Mouse (Mus musculus) forebrain, embryonic 10.5 days (tissue): Measurements from ENCODE around the gene Sass6. TPM values are rescaled to one million over a fixed set of nuclear protein-coding genes. Genes with fewer than 3 reads are reported as not detected.
"Not testable (repeated sequence)": the region's sequence is repeated elsewhere in the genome, so short reads cannot be mapped to it uniquely, and the experiment has no call there.

Experiments
- DNase-seq: peaks from one replicate; pipeline ENCODE4 v3.0.0-alpha.2; 2017; ENCODE audit warnings: low spot score; ENCODE audit errors: extremely low spot score
- H3K27ac ChIP-seq: fragments of 300-500 bp; sonication (generic); 2 replicates; pipeline ENCODE4 v1.5.1; 2016; ENCODE audit warnings: mild to moderate bottlenecking
- H3K27me3 ChIP-seq: fragments of 300-500 bp; sonication (generic); 2 replicates; pipeline ENCODE4 v1.6.1; 2016; ENCODE audit warnings: mild to moderate bottlenecking; ENCODE audit not compliant: poor library complexity, severe bottlenecking
- H3K36me3 ChIP-seq: fragments of 300-500 bp; sonication (generic); replicated peaks from 2 replicates; pipeline ENCODE4 v1.6.1; 2016; ENCODE audit warnings: mild to moderate bottlenecking, moderate library complexity
- H3K4me1 ChIP-seq: fragments of 300-500 bp; sonication (generic); 2 replicates; pipeline ENCODE4 v1.6.1; 2016
- H3K4me3 ChIP-seq: fragments of 300-500 bp; sonication (generic); 2 replicates; pipeline ENCODE4 v1.5.1; 2016; ENCODE audit warnings: mild to moderate bottlenecking, moderate library complexity
- H3K9me3 ChIP-seq: fragments of 300-500 bp; sonication (generic); 2 replicates; pipeline ENCODE4 v1.6.1; 2016; ENCODE audit warnings: mild to moderate bottlenecking, moderate library complexity
- WGBS: fragments of 180-500 bp; shearing (Covaris S2); methylation state at CpG from one replicate; pipeline ENCODE4 v1.1.7; 2016; 5-methylcytosine and 5-hydroxymethylcytosine counted together
- polyA plus RNA-seq: library from polyadenylated mRNA; unstranded; fragments of >200 nt; fragmentation: Nextera tagmentation; extraction: Ambion mirVana; gene quantifications from 2 replicates; pipeline ENCODE4 v1.2.1, GENCODE M21; 2016

Gene Sass6
- polyA plus RNA-seq: 42.7 and 43.1 TPM in 2 replicates

DNA sequence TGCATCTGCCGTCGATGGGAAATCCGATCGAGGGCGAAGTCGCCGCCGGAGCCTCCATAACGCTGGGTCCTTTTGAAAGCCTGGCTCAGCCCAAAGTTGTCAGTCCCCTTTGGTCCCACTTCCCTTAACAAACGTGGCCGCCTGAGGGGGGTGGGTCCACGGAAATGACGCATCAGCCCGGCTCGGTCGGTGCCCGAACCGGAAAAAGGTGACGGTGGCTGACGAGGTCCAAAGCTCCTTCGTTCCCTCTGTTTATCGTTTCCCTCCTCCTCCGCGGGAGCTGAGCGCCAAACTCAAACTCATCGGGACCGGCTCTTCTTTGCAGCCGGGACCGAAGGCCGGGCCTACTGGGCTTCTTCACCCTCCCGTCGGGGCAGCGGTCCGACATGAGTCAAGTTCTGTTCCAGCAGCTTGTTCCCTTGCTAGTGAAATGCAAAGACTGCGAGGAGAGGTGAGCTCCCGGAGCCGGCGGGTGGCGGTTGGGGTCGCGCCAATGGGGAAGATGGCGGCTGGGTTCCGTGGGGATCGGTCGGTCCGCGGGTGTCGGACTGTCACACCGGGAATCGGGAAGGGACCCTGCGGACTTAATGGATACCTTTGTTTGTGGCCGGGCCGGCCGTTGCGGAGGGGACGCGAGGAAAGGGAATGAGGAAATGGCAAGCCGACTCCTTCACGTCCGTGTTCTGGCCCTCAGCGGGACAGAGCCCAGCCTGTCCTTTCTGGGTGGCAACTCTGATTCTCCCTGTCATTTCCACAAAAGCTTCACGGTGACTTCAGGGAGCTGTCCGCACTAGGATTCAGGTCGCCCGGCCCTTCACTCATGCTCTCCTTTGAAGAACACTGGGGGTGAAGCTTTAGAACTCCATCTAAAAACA lies at the start of gene Sass6:
Sass6 (plus strand) TSS at position 255 of the 875 bp plus-strand sequence.
- peaks cover 41% of the 10 kb centered on the region for H3K36me3 ChIP-seq
- no peaks in the 10 kb centered on the region for H3K9me3 ChIP-seq
- no peaks in the 10 kb centered on the region for H3K27me3 ChIP-seq
- WGBS: under 1% methylated on average over 65 of the region's 65 CpGs
- DNase-seq: peak; percentile 97
- H3K4me3 ChIP-seq: peak within 1 kb of the TSS; percentile 90
- peaks cover 21% of the 10 kb centered on the region for H3K4me1 ChIP-seq
- peak within 1 kb of the TSS; percentile 95 for H3K27ac ChIP-seq

DNA sequence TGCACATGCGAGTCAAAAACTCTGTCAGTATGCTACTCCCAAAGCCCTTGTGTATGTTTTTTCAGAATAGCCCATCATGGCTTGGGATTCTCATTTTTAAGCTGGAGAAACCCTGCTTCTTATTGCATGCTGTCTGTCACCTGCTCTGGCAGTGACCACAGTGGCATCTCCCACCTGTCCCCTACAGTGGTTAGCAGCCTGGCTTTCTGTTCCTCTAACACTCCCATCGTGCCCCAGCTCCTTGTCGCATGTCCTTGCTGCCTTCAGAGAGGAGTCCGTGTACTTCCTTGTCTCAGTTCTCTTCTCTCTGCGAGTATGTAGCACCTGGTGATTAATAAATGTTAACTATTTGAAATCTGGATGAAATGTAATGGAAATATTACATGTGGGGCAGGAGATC lies 47.4 kb upstream of the Sass6 start:
- Histone ChIP-seq H3K36me3 (peaks cover 78% of the 10 kb centered on the region), H3K27ac (no peak overlapping the region), H3K4me3 (no peak overlapping the region), H3K9me3 (0 out of 2 replicates have a peak, but pooled peaks cover 4% of the 10 kb centered on the region), H3K27me3 (no peaks in the 10 kb centered on the region), H3K4me1 (no peaks in the 10 kb centered on the region)
- WGBS: 91% methylated on average over 5 of the region's 5 CpGs
- no peak for DNase-seq

DNA sequence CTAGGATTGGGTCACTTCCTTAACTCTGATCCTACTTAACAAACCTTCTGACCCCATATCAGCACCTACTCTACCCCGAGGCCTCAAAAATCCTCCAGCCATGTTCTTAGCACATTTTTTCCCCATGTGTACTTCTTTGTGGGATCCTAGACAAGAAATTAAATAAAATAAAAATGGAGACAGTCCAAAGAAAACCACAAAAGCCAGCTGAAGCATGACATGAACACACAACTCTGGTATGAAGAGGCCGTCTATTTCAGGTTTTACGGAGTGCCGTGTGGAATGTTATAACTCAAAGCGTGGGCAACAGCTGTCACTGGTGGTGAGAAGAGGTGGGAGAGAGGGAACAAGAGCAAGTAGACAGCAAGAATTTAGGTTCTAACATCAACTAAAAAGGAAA lies 43.4 kb upstream of the Sass6 start:
- Histone ChIP-seq H3K9me3 (0 out of 2 replicates have a peak, but pooled peaks cover 4% of the 10 kb centered on the region), H3K27ac (no peak overlapping the region), H3K27me3 (no peaks in the 10 kb centered on the region), H3K4me1 (no peaks in the 10 kb centered on the region), H3K4me3 (no peak overlapping the region), H3K36me3 (peaks cover 47% of the 10 kb centered on the region)
- no peak for DNase-seq
- 97% methylated on average over 5 of the region's 5 CpGs for WGBS

DNA sequence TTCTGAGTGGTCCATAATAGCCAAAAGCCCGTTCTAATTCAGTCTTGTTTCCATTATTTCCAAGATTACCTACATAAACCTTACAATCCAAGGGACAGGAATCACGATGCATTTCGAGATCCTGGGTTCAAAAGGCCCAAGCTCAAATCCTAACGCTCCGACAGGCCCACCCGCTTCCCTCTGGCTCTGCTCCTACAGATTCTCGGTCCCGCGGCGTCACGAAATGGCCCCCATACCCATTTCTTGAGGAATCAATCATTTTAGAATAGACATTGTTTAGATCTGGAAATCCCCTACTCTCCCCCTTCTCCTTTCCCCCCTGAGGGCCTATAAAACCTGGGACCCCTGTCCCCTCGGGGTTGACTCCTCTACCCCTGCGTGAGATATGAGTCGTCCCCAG lies 33.5 kb upstream of the Sass6 start:
- DNase-seq, H3K36me3 ChIP-seq, H3K9me3 ChIP-seq, H3K4me3 ChIP-seq, H3K27ac ChIP-seq, H3K27me3 ChIP-seq, H3K4me1 ChIP-seq: not testable (repeated sequence)
- WGBS: 93% methylated on average over 14 of the region's 14 CpGs

GRCm38 (mm10) chr3:116562408-116563094 lies 32.2 kb upstream of the Sass6 start, which contains the start of gene Lrrc39:
Gene Lrrc39 (plus strand): TSS chr3:116562973.
- WGBS: 83% methylated on average over 7 of the region's 7 CpGs
- H3K27me3 ChIP-seq: no peaks in the 10 kb centered on the region
- H3K36me3 ChIP-seq: no peaks in the 10 kb centered on the region
- peaks cover 8% of the 10 kb centered on the region for H3K9me3 ChIP-seq
- H3K4me1 ChIP-seq: no peaks in the 10 kb centered on the region
- DNase-seq: no peak
- no peak within 1 kb of the TSS for H3K4me3 ChIP-seq
- H3K27ac ChIP-seq: no peak within 1 kb of the TSS

- WGBS: 87% methylated on average over 7 of the region's 7 CpGs
- Histone ChIP-seq H3K36me3 (no peaks in the 10 kb centered on the region), H3K9me3 (peaks cover 8% of the 10 kb centered on the region), H3K4me3 (no peak overlapping the region), H3K4me1 (no peaks in the 10 kb centered on the region), H3K27ac (no peak overlapping the region), H3K27me3 (no peaks in the 10 kb centered on the region)
- DNase-seq: no peak
Measured at GRCm38 (mm10) chr3:116563095-116563492, 31.7 kb upstream of the Sass6 start.

DNA sequence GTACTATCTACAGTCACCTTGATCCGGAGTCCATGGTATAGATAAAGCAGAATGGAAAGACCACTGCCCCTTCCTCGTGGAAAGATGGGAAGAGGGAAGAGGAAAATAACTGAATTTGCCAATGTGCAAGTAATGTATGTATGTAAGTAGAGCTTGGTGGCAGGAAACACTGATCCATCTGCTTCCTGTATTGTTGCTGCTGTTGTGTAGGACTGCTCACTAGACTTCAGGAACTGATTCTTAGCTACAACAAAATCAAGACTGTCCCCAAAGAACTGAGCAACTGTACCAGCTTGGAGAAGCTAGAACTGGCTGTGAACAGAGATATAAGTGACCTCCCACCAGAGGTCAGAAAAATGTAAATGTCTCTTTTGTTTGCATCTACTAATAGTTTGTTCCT lies 24.2 kb upstream of the Sass6 start:
- H3K9me3 ChIP-seq: peaks cover 8% of the 10 kb centered on the region
- H3K36me3 ChIP-seq: no peaks in the 10 kb centered on the region
- no peak for DNase-seq
- H3K4me1 ChIP-seq: no peaks in the 10 kb centered on the region
- no peak overlapping the region for H3K4me3 ChIP-seq
- no peaks in the 10 kb centered on the region for H3K27me3 ChIP-seq
- H3K27ac ChIP-seq: no peak overlapping the region
- 77% methylated on average over 2 of the region's 2 CpGs for WGBS

DNA sequence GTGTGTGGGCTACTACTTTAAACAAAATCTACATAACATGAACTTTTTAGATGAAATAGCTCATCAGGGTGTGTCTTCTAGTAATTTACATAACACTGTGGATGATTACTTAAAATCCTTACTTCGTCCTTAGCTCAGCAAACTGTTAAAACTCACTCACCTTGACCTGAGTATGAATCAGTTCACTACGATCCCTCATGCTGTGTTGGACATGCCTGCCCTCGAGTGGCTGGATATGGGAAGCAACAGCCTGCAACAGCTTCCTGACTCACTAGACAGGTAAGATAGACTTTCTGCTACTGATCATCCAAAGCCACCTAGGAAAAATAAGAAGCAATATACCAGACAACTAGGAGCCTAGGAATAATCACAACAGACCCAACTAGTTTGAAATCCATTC lies 17.5 kb upstream of the Sass6 start:
- no peak for DNase-seq
- Histone ChIP-seq H3K4me1 (no peaks in the 10 kb centered on the region), H3K27ac (no peak overlapping the region), H3K27me3 (no peaks in the 10 kb centered on the region), H3K4me3 (no peak overlapping the region), H3K36me3 (peaks cover 28% of the 10 kb centered on the region), H3K9me3 (no peaks in the 10 kb centered on the region)
- WGBS: 70% methylated on average over 3 of the region's 3 CpGs

- H3K27ac ChIP-seq: no peak overlapping the region
- WGBS: 94% methylated on average over 9 of the region's 9 CpGs
- H3K36me3 ChIP-seq: peaks cover 76% of the 10 kb centered on the region
- no peak overlapping the region for H3K4me3 ChIP-seq
- H3K9me3 ChIP-seq: no peaks in the 10 kb centered on the region
- H3K27me3 ChIP-seq: no peaks in the 10 kb centered on the region
- DNase-seq: no peak
- no peaks in the 10 kb centered on the region for H3K4me1 ChIP-seq
Measured at GRCm38 (mm10) chr3:116582201-116582600, 12.6 kb upstream of the Sass6 start.

DNA sequence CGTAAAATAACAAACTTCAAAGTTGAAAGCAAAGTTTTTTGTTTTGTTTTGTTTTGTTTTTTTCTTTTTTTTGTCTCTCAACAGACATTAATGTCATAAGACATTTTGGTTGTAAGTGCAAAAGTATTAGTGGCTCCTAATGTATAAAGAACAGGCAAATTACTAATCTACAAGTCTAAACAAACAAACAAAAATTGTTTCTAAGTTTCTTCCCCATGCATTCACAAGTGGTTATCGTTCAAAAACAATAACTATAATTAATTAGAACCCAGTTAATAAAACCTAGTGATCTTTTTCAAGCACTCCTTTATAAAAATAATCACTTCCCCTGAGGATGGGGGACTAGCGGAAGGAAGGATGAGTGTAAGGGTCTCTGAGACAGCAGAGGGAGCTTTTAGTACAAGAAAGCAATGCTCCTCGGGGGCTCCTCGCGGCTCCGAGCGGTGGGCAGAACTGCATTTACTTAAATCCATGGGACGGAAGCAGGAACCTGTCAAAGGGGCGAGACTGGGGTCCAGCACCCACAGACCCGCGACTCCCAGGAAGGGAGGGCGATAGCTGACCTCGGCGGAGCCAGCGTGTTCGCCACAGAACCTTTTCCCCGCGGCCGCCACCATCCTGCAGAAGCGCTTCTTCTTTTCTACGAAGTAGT lies 580 bp upstream of the Sass6 start:
- H3K4me3 ChIP-seq: peak overlapping the region; percentile 90
- H3K27ac ChIP-seq: peak overlapping the region; percentile 95
- DNase-seq: no peak
- no peaks in the 10 kb centered on the region for H3K27me3 ChIP-seq
- peaks cover 48% of the 10 kb centered on the region for H3K36me3 ChIP-seq
- WGBS: 2% methylated on average over 22 of the region's 22 CpGs
- H3K4me1 ChIP-seq: peaks cover 21% of the 10 kb centered on the region
- no peaks in the 10 kb centered on the region for H3K9me3 ChIP-seq

DNA sequence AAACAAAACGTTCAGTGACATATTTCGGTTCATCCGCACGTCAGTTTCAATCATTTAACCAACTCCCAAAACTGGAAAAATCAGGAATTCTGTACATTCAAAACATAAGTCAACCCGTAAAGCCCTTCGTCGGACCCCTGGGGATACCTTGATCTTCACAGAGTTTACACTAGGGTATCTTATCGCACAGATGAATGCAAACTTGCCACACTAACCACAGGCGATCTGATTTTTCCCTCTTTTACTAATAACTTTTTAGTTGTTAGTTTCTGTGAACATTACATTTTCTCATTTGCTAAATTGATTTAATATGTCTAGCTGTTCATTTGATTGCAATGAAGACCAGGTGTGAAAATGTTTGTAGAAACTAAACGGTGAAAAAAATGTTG lies 815 bp downstream of the Sass6 start:
- 14% methylated on average over 10 of the region's 10 CpGs for WGBS
- Histone ChIP-seq H3K4me3 (peak overlapping the region; percentile 90), H3K4me1 (peaks cover 21% of the 10 kb centered on the region), H3K27ac (peak overlapping the region; percentile 95), H3K9me3 (no peaks in the 10 kb centered on the region), H3K36me3 (peaks cover 35% of the 10 kb centered on the region), H3K27me3 (no peaks in the 10 kb centered on the region)
- no peak for DNase-seq

- no peak for DNase-seq
- peaks cover 9% of the 10 kb centered on the region for H3K4me1 ChIP-seq
- H3K27me3 ChIP-seq: no peaks in the 10 kb centered on the region
- 95% methylated on average over 2 of the region's 2 CpGs for WGBS
- no peaks in the 10 kb centered on the region for H3K9me3 ChIP-seq
- peaks cover 22% of the 10 kb centered on the region for H3K36me3 ChIP-seq
- H3K4me3 ChIP-seq: no peak overlapping the region
- no peak overlapping the region for H3K27ac ChIP-seq
Measured at GRCm38 (mm10) chr3:116599705-116600104, 4.9 kb downstream of the Sass6 start.
